Mouse (Mus musculus): ENCODE data around the gene 1700008P02Rik. TPM values are rescaled to one million over a fixed set of nuclear protein-coding genes. Genes with fewer than 3 reads are reported as not detected.
"Not testable (repeated sequence)": the region's sequence is repeated elsewhere in the genome, so short reads cannot be mapped to it uniquely, and the experiment has no call there.

The 1700008P02Rik gene
- total RNA-seq (2017) = not detected in 2 replicates

GRCm38 (mm10) chr3:6620343-6620742 is at the start of gene 1700008P02Rik:
TSS of gene 1700008P02Rik (minus strand) at chr3:6620443.
- ATAC-seq (ENCODE audit: extremely low read depth, insufficient number of reproducible peaks, low FRiP score, poor library complexity, severe bottlenecking) = no peak

GRCm38 (mm10) chr3:6649411-6649810 is 29.2 kb upstream of the 1700008P02Rik start:
- ATAC-seq (ENCODE audit: extremely low read depth, insufficient number of reproducible peaks, low FRiP score, poor library complexity, severe bottlenecking) = no peak

GRCm38 (mm10) chr3:6638151-6638550 is 17.9 kb upstream of the 1700008P02Rik start:
- ATAC-seq (ENCODE audit: extremely low read depth, insufficient number of reproducible peaks, low FRiP score, poor library complexity, severe bottlenecking) = not testable (repeated sequence)

- no peak for ATAC-seq (ENCODE audit: extremely low read depth, insufficient number of reproducible peaks, low FRiP score, poor library complexity, severe bottlenecking)
Measured at GRCm38 (mm10) chr3:6634256-6634655, 14.0 kb upstream of the 1700008P02Rik start.

- ATAC-seq (ENCODE audit: extremely low read depth, insufficient number of reproducible peaks, low FRiP score, poor library complexity, severe bottlenecking) = no peak
Measured at GRCm38 (mm10) chr3:6617881-6618280, 2.4 kb downstream of the 1700008P02Rik start.
